ENCODE assay signal across 9 mouse cellular contexts in the genomic region with DNA sequence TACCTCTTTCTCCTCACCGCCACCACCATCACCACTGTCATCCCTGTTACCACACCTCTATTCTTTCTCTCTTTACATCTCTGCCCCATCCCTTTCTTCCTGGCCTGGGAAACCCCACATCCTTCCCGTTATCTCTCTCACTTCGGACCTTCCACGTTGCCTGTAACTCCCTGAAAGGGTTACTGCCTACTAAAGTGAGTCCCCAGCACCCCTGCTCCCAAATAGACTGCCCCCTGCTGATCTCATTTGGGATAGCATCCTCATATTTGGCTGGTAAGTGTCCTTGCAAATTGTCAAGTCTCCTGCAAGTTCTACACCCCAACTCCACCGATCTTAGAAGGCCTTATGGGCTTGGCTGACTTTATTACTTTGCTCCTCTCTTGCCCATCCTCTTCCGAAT. TPM values are rescaled to one million over a fixed set of nuclear protein-coding genes. Genes with fewer than 3 reads are reported as not detected.
DNase-seq lines count a peak whose midpoint lies in the region; ATAC-seq and TF ChIP-seq lines count a peak whose summit lies in the region.
"Had no signal": no experiment of that assay in that cellular context is flagged by ENCODE, and none has a peak within 500 bp of the region (broad histone marks: within the 10 kb centered on the region; RNA-seq: fewer than 3 reads in every experiment).

No protein-coding gene starts in this region.

- POLR2A ChIA-PET in Patski (lab: Charles Lee), result no interaction called here

- peak; percentile 66 for TF ChIP-seq CTCF in lung, embryonic 14.5 days (IDR thresholded peaks at IDR 0.05; ENCODE audit: low read depth)
- peak; percentile 68 for TF ChIP-seq CTCF in Patski (IDR thresholded peaks at IDR 0.05)
- TF ChIP-seq CTCF in liver, adult 2 months (IDR thresholded peaks at IDR 0.05; ENCODE audit: low read depth, low read length), result peak; percentile 59; the same call in 1 of the 2 replicates

- peaks cover 23% of the 10 kb centered on the region; the same call in 1 of the 2 replicates for H3K36me3 ChIP-seq in lung, embryonic 14.5 days (ENCODE audit: insufficient read depth)
- no peaks in the 10 kb centered on the region; the same call in 1 of the 2 replicates for H3K36me3 ChIP-seq in liver, adult 2 months (ENCODE audit: control insufficient read depth, insufficient read depth, low read length)
- peaks cover 64% of the 10 kb centered on the region for H3K36me3 ChIP-seq in forebrain, embryonic 15.5 days

- TF ChIP-seq POLR2A in liver, adult 2 months (IDR thresholded peaks at IDR 0.05; ENCODE audit: extremely low read depth, insufficient read depth, low read length), result no peak

- H3K9ac ChIP-seq in lung, embryonic 14.5 days, result no peak overlapping the region
- no peak overlapping the region for H3K9ac ChIP-seq in liver, adult 2 months (ENCODE audit: low read depth, low read length)
- no peak overlapping the region for H3K9ac ChIP-seq in forebrain, embryonic 15.5 days (replicated peaks)
- H3K9ac ChIP-seq: midbrain, embryonic 12.5 days had no signal

- CTCF ChIA-PET in Patski (lab: Charles Lee), result interaction anchor here (1.6 to 4.4 kb wide), 4 partner anchors 12 to 85 kb away, joined by 5 to 25 read pairs (median 16); no protein-coding TSS in a partner anchor

- H3K4me2 ChIP-seq in lung, embryonic 14.5 days, result no peak overlapping the region
- no peak overlapping the region for H3K4me2 ChIP-seq in forebrain, embryonic 15.5 days (replicated peaks)
- H3K4me2 ChIP-seq: midbrain, embryonic 12.5 days had no signal

- ATAC-seq in lung, embryonic 14.5 days (ENCODE audit: insufficient read depth), result no peak
- ATAC-seq in Patski, result no peak
- no peak for ATAC-seq in forebrain, embryonic 15.5 days (replicated peaks)

- H3K79me2 ChIP-seq in liver, adult 2 months (ENCODE audit: control insufficient read depth, insufficient read depth, low read length), result no peaks in the 10 kb centered on the region

- H3K27ac ChIP-seq in lung, embryonic 14.5 days (ENCODE audit: low read depth), result no peak overlapping the region
- no peak overlapping the region for H3K27ac ChIP-seq in liver, adult 2 months (replicated peaks; ENCODE audit: insufficient read depth, low read depth, low read length)
- H3K27ac ChIP-seq in forebrain, embryonic 15.5 days (replicated peaks), result no peak overlapping the region
- H3K27ac ChIP-seq: midbrain, embryonic 12.5 days had no signal

- peak; percentile 44 to 46 for DNase-seq in frontal cortex, postnatal 36 days (ENCODE audit: low spot score in 2 of 2)
- no peak for DNase-seq in frontal cortex, postnatal 10 days (ENCODE audit: low spot score in 2 of 2)
- peak; percentile 62 for DNase-seq in lung, embryonic 14.5 days
- DNase-seq in lung, adult 18-20 months, result no peak
- DNase-seq in Patski (ENCODE audit: low read depth, low spot score), result no peak
- DNase-seq in liver, adult 2 months (ENCODE audit: extremely low read depth, low read depth, low spot score), result peak; percentile 33
- DNase-seq in Muller cell, postnatal 12 days (ENCODE audit: inconsistent ontology term), result no peak

- no peaks in the 10 kb centered on the region for H3K9me3 ChIP-seq in lung, embryonic 14.5 days (ENCODE audit: low read depth, low read length)
- H3K9me3 ChIP-seq in forebrain, embryonic 15.5 days, result no peaks in the 10 kb centered on the region
- H3K9me3 ChIP-seq: midbrain, embryonic 12.5 days had no signal

- in situ Hi-C loops in Patski (cut with MboI; ENCODE audit: low pct_unique_long_range_greater_than_20kb), result no loop called here

- H3K4me1 ChIP-seq in lung, embryonic 14.5 days (ENCODE audit: insufficient read depth), result no peaks in the 10 kb centered on the region
- H3K4me1 ChIP-seq in liver, adult 2 months (ENCODE audit: control insufficient read depth, insufficient read depth, low read length), result no peaks in the 10 kb centered on the region
- no peaks in the 10 kb centered on the region for H3K4me1 ChIP-seq in forebrain, embryonic 15.5 days
- H3K4me1 ChIP-seq: midbrain, embryonic 12.5 days had no signal

- H3K27me3 ChIP-seq in lung, embryonic 14.5 days (ENCODE audit: insufficient read depth, low read length), result no peaks in the 10 kb centered on the region
- no peaks in the 10 kb centered on the region for H3K27me3 ChIP-seq in Patski
- H3K27me3 ChIP-seq in liver, adult 2 months (ENCODE audit: control insufficient read depth, insufficient read depth, low read length), result no peaks in the 10 kb centered on the region
- no peaks in the 10 kb centered on the region for H3K27me3 ChIP-seq in forebrain, embryonic 15.5 days
- H3K27me3 ChIP-seq: midbrain, embryonic 12.5 days had no signal

- WGBS in lung, embryonic 14.5 days, result 61% methylated on average over 6 of the region's 6 CpGs
- WGBS in liver, adult 2 months, result 69% methylated on average over 6 of the region's 6 CpGs
- 65% methylated on average over 6 of the region's 6 CpGs for WGBS in forebrain, embryonic 15.5 days

- H3K4me3 ChIP-seq in lung, embryonic 14.5 days (ENCODE audit: low read depth, low read length), result no peak overlapping the region
- no peak overlapping the region for H3K4me3 ChIP-seq in liver, adult 2 months (ENCODE audit: insufficient read depth, low read depth, low read length)
- no peak overlapping the region for H3K4me3 ChIP-seq in forebrain, embryonic 15.5 days
- H3K4me3 ChIP-seq: midbrain, embryonic 12.5 days had no signal

RNA-seq across cellular contexts. Expression of gene Gpr4, which starts 15.7 kb away (rescaled TPM):
- polyA plus RNA-seq in lung, embryonic 14.5 days (2014; fragmentation: Nextera tagmentation; extraction: Ambion mirVana), result 1.6 and 2.2 TPM in 2 replicates
- 0.19 TPM for polyA plus RNA-seq in Patski (2021)
- 0.09 and 0.40 TPM in 2 replicates for total RNA-seq in liver, adult 2 months (2014; rRNA removed)
- 1.8 and 2.7 TPM in 2 replicates for polyA plus RNA-seq in liver, adult 2 months (2012; rRNA removed)
- 2.2 and 2.4 TPM in 2 replicates for polyA plus RNA-seq in forebrain, embryonic 15.5 days (2015; fragmentation: Nextera tagmentation; extraction: Ambion mirVana)

RNA-seq across cellular contexts. Expression of gene Eml2, which starts 20.5 kb away (rescaled TPM):
- polyA plus RNA-seq in lung, embryonic 14.5 days (2014; fragmentation: Nextera tagmentation; extraction: Ambion mirVana), result 2.6 and 2.7 TPM in 2 replicates
- polyA plus RNA-seq in Patski (2021), result 73.6 TPM
- total RNA-seq in liver, adult 2 months (2014; rRNA removed), result 9.8 and 11.1 TPM in 2 replicates
- polyA plus RNA-seq in liver, adult 2 months (2012; rRNA removed), result 9.7 and 12.2 TPM in 2 replicates
- polyA plus RNA-seq in forebrain, embryonic 15.5 days (2015; fragmentation: Nextera tagmentation; extraction: Ambion mirVana), result 8.2 and 12.5 TPM in 2 replicates

RNA-seq across cellular contexts. Expression of gene Gipr, which starts 30.7 kb away (rescaled TPM):
- polyA plus RNA-seq in lung, embryonic 14.5 days (2014; fragmentation: Nextera tagmentation; extraction: Ambion mirVana), result 0.26 and 0.85 TPM in 2 replicates
- polyA plus RNA-seq in Patski (2021), result 0.08 TPM
- not detected in 2 replicates for total RNA-seq in liver, adult 2 months (2014; rRNA removed)
- polyA plus RNA-seq in liver, adult 2 months (2012; rRNA removed), result not detected in 2 replicates
- polyA plus RNA-seq in forebrain, embryonic 15.5 days (2015; fragmentation: Nextera tagmentation; extraction: Ambion mirVana), result 18.1 and 20.0 TPM in 2 replicates

RNA-seq across cellular contexts. Expression of gene Opa3, which starts 31.5 kb away (rescaled TPM):
- 38.0 and 39.4 TPM in 2 replicates for polyA plus RNA-seq in lung, embryonic 14.5 days (2014; fragmentation: Nextera tagmentation; extraction: Ambion mirVana)
- polyA plus RNA-seq in Patski (2021), result 39.2 TPM
- 12.9 and 16.0 TPM in 2 replicates for total RNA-seq in liver, adult 2 months (2014; rRNA removed)
- 34.1 and 40.4 TPM in 2 replicates for polyA plus RNA-seq in liver, adult 2 months (2012; rRNA removed)
- 40.6 and 44.5 TPM in 2 replicates for polyA plus RNA-seq in forebrain, embryonic 15.5 days (2015; fragmentation: Nextera tagmentation; extraction: Ambion mirVana)

RNA-seq across cellular contexts. Expression of gene Snrpd2, which starts 47.2 kb away (rescaled TPM):
- 158 and 161 TPM in 2 replicates for polyA plus RNA-seq in lung, embryonic 14.5 days (2014; fragmentation: Nextera tagmentation; extraction: Ambion mirVana)
- polyA plus RNA-seq in Patski (2021), result 108 TPM
- 28.4 and 29.4 TPM in 2 replicates for total RNA-seq in liver, adult 2 months (2014; rRNA removed)
- 16.4 and 17.7 TPM in 2 replicates for polyA plus RNA-seq in liver, adult 2 months (2012; rRNA removed)
- polyA plus RNA-seq in forebrain, embryonic 15.5 days (2015; fragmentation: Nextera tagmentation; extraction: Ambion mirVana), result 135 and 143 TPM in 2 replicates

Comparison
In these comparisons a context has a peak if more than half of its experiments do, and no peak if none do; other contexts are left out.
1. DNase-seq: peak in frontal cortex, postnatal 36 days (2 of 2), lung, embryonic 14.5 days (single experiment) and liver, adult 2 months (single experiment); none in frontal cortex, postnatal 10 days (0 of 2), lung, adult 18-20 months (0 of 2), Patski (single experiment) and Muller cell, postnatal 12 days (single experiment).
2. RNA of gene Gipr, which starts 30.7 kb away (polyA plus RNA-seq): 18.1 to 20.0 TPM in forebrain, embryonic 15.5 days; 0.26 to 0.85 TPM in lung, embryonic 14.5 days, 0.08 TPM in Patski (single experiment) and not detected in liver, adult 2 months; every median in the first group is over 10 times any median in the second.
3. Peak in every context shown above with its lines, with median percentiles within 50 percentile points of each other: CTCF ChIP-seq.